Mouse (Mus musculus) megakaryocyte-erythroid progenitor cell, adult 5 weeks (primary cell): ENCODE results near the gene Efcab1. TPM values are rescaled to one million over a fixed set of nuclear protein-coding genes. Genes with fewer than 3 reads are reported as not detected.

ENCODE experiments used
- polyA plus RNA-seq: library from polyadenylated mRNA; stranded (reverse); fragments of >175 nt; gene quantifications from 2 replicates; pipeline ENCODE4 v1.2.3, GENCODE M21; 2012

The Efcab1 gene
- polyA plus RNA-seq: not detected in 2 replicates

GRCm38 (mm10) chr16:14906393-14907100 lies at the start of gene Efcab1:
Gene Efcab1 (plus strand): TSS chr16:14906606.

